Mouse (Mus musculus) left cerebral cortex, adult 8-10 months (tissue): ENCODE results near the gene Sdc1. TPM values are rescaled to one million over a fixed set of nuclear protein-coding genes. Genes with fewer than 3 reads are reported as not detected.

Experiments
- DNase-seq, 2 experiments: peaks; one replicate each; pipeline ENCODE4 v3.0.0; 2022; ENCODE audit warnings: low spot score in 2 of 2
- total RNA-seq, 4 experiments: library from RNA; stranded (reverse); gene quantifications; 2 replicates each; pipeline ENCODE4 v1.2.4; 2022

Gene Sdc1
- total RNA-seq, 4 experiments from 2014 or later: 0.87 to 1.7 (median 1.4) TPM

DNA sequence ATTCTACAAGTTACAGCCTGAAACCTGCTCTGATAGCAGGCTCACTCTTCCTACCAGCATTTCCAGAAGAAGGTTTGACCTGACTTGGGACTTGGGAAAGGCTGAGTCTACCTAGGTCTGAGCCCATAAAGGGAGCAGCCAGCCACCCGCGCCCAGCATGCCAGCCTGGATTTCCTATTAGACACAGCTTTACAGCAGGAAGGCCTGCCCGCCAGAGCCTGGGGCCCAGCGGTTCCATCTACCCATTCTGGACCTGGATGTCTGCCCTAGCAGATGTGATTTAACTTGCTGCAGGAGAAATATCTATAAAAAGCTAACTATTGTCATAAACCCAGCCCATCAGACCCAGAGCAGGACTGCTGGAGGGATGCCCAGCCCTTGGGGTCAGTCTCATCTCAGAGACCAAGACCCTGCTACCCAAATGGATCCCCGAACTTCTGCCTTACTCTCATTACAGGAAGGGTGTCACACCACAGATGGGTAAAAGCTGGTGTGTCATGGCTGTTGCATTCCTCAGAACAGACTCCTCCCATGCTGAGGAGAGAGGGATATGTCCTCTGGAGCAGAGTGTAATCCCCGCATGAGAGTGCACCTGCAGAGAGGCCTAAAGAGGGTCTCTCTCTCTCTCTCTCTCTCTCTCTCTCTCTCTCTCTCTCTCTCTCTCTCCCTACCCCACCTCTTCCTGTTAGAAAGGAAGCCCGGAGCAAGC lies 54.0 kb downstream of the Sdc1 start:
- DNase-seq: no peak

DNA sequence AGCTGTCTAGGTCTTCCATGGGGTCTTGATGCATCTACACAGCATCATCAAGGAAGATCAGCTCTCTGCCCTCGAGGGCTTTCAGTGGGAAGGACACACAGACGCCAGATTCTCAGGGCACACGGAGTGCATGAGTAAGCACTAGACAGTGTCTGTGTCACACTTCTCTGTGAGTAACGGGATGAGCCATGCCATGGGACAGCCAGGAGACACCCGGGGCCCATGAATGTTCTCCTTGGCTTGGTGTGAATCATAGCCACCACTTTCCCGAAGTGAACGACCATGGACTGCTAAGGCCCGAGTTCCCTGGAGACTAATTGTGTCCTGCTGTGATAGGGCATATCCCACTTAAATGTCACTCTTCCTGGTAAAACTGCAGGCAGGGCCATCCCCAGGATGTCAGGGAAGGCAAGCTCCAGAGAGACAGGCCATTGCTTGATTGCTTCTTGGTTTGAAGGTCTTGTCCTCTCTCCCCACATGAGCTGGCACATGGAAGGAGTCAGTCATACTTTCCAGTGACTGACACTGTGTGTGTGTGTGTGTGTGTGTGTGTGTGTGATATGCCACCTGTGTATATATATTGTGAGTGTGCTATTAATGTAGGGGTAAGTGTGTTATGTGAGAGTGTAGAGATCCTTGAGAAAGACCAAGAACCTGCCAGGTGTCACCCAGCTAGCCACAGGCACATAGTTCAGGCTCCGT lies 56.0 kb downstream of the Sdc1 start:
- no peak for DNase-seq

DNA sequence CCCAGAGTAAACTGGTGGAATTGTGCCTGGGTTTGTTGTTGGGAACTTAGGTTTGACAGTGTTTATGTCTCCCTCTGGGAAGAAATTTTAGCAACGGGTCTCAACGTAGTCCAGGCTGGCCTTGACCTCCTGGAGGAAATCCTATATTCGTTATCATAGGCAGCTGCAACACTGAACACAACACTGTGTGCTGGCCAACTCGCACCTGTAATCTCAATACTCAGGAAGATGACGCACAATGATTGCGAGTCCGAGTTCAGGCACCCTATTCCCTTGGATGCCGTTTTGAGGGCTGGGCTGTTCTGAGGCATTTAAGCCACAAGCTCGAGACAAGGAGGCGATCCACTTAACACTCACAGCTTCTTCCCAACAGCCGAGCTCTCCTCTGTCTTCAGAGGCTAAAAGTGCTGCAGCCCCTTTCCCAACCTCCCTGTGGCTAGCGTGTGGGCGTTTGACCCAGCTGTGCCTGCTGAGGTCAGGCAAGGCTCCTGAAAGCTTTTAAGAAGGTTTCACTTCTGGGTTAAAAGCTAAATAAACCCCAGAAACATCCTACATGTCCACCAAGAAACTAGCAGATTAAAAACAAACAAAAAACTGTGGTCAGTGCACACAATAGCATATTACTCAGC lies 58.0 kb downstream of the Sdc1 start:
- no peak for DNase-seq

DNA sequence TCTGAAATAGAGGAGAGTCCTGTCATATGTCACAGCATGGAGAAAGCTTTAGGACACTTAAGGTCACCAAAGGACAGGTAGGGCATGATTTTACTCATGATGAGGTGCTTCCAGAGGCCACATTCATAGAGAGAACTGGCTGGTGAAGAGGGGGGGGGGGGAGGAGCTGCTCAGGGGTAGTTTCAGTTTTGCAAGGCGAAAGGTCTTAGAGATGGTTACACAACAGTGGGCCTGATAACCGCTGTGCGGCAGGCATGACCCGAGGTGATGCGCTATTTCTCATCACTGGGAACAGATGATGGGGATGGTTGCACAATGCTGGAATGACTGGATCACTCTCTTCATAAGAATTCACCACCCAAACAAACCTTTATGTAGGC lies 58.5 kb downstream of the Sdc1 start:
- no peak for DNase-seq

DNA sequence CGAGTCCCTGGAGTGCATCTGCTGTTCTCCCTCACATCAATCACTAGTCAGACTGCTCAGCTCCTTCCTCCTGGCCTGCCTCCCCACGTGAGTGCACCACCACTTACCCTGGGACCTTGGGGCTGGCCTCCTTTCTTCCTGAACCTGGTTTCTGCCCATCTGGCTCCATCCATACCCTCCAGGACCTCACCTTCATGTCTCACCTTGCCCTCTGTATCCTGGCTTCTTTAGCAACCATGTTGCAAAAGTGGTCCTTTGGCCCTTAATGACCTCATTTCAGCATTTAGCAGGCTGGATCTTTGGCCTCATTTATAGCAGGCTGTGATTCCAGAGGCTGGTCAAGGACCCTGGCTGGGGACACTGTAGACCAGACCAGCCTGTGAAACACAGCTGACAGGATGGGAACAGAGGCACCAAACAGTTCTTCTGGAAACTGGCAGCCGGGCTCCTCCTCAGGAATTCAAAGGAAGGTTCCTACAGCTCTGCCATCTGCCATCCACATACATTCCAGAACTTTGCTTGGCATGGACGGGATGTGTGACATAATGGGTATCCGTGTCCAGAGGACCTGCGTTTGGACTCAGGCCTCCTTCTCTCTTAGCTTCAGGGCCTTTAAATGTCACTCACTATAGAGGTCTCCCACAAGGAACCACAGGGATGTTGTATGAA lies 60.0 kb downstream of the Sdc1 start:
- no peak for DNase-seq

DNA sequence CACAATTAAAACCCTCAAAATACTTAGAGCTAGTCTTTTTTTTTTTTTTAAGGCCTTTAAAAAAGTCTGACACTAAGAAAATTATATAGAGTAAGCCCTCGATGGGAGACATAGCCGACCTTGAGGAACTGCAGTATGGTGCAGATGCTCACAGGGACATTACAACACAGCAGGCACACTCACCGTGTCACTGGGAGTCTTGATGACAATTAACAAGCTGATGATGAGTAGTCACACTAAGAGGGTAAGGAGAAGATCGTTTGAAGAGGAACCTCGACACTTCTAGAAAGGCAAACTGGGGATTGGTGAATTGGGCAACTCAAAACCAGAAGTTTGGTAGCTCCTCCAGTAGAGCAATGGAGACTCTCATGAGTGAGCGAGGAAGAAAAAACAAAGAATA lies 60.6 kb downstream of the Sdc1 start:
- no peak for DNase-seq

DNA sequence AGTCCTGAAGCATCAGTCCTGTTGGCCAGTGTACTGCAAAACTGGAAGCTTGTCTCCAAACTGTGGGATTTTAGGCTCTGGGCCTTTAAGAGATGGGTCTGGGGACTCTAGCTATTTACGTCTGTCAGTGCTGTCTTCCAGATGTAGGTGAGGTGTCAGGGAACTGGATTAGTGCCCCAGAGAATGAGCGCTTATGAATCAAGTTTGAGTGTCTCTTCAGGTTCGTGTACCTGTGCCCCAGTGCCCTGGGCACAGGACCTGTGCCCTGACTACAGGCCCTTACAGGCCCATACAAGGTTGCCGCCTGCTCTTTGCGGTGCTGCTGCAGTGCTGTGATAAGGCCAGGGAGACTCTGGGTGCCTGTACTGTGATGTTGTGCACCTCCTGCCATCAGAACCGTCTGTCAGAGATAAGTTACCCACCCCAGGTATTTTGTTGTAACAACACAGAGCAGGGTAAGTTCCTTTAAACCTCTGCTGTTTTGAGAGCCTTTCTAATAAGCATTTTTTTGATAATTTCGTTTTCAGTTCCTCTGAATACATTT lies 69.7 kb downstream of the Sdc1 start:
- DNase-seq: no peak

DNA sequence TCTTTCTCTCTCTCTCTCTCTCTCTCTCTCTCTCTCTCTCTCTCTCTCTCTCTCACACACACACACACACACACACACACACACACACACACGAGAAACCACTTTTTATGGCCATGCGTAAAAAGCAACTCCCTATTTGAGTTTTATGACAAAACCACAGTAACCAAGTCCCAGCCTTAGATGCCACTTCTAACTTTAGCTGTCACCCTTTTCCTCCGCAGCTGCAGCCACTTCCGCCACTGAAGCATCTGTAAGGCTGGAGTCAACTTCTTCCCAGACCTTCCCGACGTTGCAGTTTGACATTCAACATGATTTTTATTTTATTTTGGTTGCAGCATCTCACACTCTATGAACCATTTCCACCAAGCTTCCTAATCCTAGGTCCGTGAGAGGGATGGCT lies 71.6 kb downstream of the Sdc1 start:
- DNase-seq: no peak

Other genes with a start within 250 kb of the Sdc1 start
- gene Slc7a15, start 172.3 kb upstream of the Sdc1 start, total RNA-seq: not detected
- 100 to 1,000 TPM; 173 to 210 (median 192) TPM for gene Pum2, start 97.2 kb upstream of the Sdc1 start, total RNA-seq
- 100 to 1,000 TPM; 184 to 197 (median 194) TPM for gene Laptm4a, start 150.3 kb downstream of the Sdc1 start, total RNA-seq
- gene Matn3, start 176.6 kb downstream of the Sdc1 start, total RNA-seq: under 1 TPM in 1 of 4 experiments, not detected in 3; 0.14 TPM
- 10 to 100 TPM; 39.5 to 48.2 (median 43.8) TPM for gene Wdr35, start 202.6 kb downstream of the Sdc1 start, total RNA-seq